Mouse (Mus musculus) heart, embryonic 11.5 days (tissue): Measurements from ENCODE around the gene Draxin. TPM values are rescaled to one million over a fixed set of nuclear protein-coding genes. Genes with fewer than 3 reads are reported as not detected.
A peak's percentile ranks its signal among the peaks of the same experiment; 100 is the strongest.
"Not testable (repeated sequence)": the region's sequence is repeated elsewhere in the genome, so short reads cannot be mapped to it uniquely, and the experiment has no call there.

Experiments used
- ATAC-seq: fragments of 200-750 bp; cut with Nextera tagmentation; replicated peaks from 2 replicates; pipeline ENCODE4 v1.8.0; 2017; ENCODE audit warnings: moderate library complexity; ENCODE audit not compliant: insufficient number of reproducible peaks, low FRiP score, low TSS enrichment
- H3K27ac ChIP-seq: fragments of 300-500 bp; sonication (generic); 2 replicates; pipeline ENCODE4 v1.5.1; 2014; ENCODE audit warnings: mild to moderate bottlenecking, low read depth, low read length
- H3K27me3 ChIP-seq: fragments of 300-500 bp; sonication (generic); 2 replicates; pipeline ENCODE4 v1.6.1; 2014; ENCODE audit warnings: mild to moderate bottlenecking, low read length, mixed read lengths; ENCODE audit not compliant: control insufficient read depth, insufficient read depth
- H3K36me3 ChIP-seq: fragments of 300-500 bp; sonication (generic); 2 replicates; pipeline ENCODE4 v1.6.1; 2014; ENCODE audit warnings: mild to moderate bottlenecking, low read length, moderate library complexity, mixed read lengths; ENCODE audit not compliant: control insufficient read depth, insufficient read depth
- H3K4me1 ChIP-seq: fragments of 300-500 bp; sonication (generic); 2 replicates; pipeline ENCODE4 v1.6.1; 2014; ENCODE audit warnings: low read length; ENCODE audit not compliant: control insufficient read depth, insufficient read depth
- H3K4me2 ChIP-seq: fragments of 300-500 bp; sonication (generic); 2 replicates; pipeline ENCODE4 v1.6.1; 2014; ENCODE audit warnings: mild to moderate bottlenecking, moderate library complexity
- H3K4me3 ChIP-seq: fragments of 300-500 bp; sonication (generic); 2 replicates; pipeline ENCODE4 v1.5.1; 2014; ENCODE audit warnings: low read depth, low read length
- H3K9ac ChIP-seq: fragments of 300-500 bp; sonication (generic); 2 replicates; pipeline ENCODE4 v1.6.1; 2014; ENCODE audit warnings: mild to moderate bottlenecking, low read depth, low read length, moderate library complexity
- H3K9me3 ChIP-seq: fragments of 300-500 bp; sonication (generic); replicated peaks from 2 replicates; pipeline ENCODE4 v1.6.1; 2016; ENCODE audit warnings: low read length; ENCODE audit not compliant: control insufficient read depth
- WGBS: fragments of 180-500 bp; shearing (Covaris S2); extraction: QIAGEN DNeasy Blood & Tissue Kit; methylation state at CpG from one replicate; pipeline ENCODE4 v1.1.7; 2014; ENCODE audit not compliant: insufficient replicate concordance; 5-methylcytosine and 5-hydroxymethylcytosine counted together
- polyA plus RNA-seq: library from polyadenylated mRNA; unstranded; fragments of >200 nt; fragmentation: Nextera tagmentation; extraction: Ambion mirVana; gene quantifications from 2 replicates; pipeline ENCODE4 v1.2.1, GENCODE M21; 2014

The Draxin gene
- polyA plus RNA-seq, 1 experiment from 2014 or later, result 0.16 TPM

- no peak overlapping the region for H3K27ac ChIP-seq
- no peak for ATAC-seq
- no peak overlapping the region for H3K4me2 ChIP-seq
- no peaks in the 10 kb centered on the region for H3K4me1 ChIP-seq
- 0 out of 2 replicates have a peak overlapping the region, but pooled peaks have one; percentile 11 for H3K9ac ChIP-seq
- WGBS, result 86% methylated on average over 4 of the region's 4 CpGs
- H3K27me3 ChIP-seq, result no peaks in the 10 kb centered on the region
- H3K4me3 ChIP-seq, result no peak overlapping the region
- H3K36me3 ChIP-seq, result peaks cover 35% of the 10 kb centered on the region
- H3K9me3 ChIP-seq, result no peaks in the 10 kb centered on the region
These were observed 73.7 kb downstream of the Draxin start for GRCm38 (mm10) chr4:148056801-148057200.

GRCm38 (mm10) chr4:148056246-148056645 lies 74.3 kb downstream of the Draxin start:
- H3K4me1 ChIP-seq, result no peaks in the 10 kb centered on the region
- H3K9me3 ChIP-seq, result no peaks in the 10 kb centered on the region
- H3K9ac ChIP-seq, result no peak overlapping the region
- H3K27me3 ChIP-seq, result no peaks in the 10 kb centered on the region
- H3K4me2 ChIP-seq, result no peak overlapping the region
- H3K4me3 ChIP-seq, result no peak overlapping the region
- WGBS, result 89% methylated on average over 7 of the region's 7 CpGs
- peaks cover 37% of the 10 kb centered on the region for H3K36me3 ChIP-seq
- no peak overlapping the region for H3K27ac ChIP-seq
- ATAC-seq, result no peak

DNA sequence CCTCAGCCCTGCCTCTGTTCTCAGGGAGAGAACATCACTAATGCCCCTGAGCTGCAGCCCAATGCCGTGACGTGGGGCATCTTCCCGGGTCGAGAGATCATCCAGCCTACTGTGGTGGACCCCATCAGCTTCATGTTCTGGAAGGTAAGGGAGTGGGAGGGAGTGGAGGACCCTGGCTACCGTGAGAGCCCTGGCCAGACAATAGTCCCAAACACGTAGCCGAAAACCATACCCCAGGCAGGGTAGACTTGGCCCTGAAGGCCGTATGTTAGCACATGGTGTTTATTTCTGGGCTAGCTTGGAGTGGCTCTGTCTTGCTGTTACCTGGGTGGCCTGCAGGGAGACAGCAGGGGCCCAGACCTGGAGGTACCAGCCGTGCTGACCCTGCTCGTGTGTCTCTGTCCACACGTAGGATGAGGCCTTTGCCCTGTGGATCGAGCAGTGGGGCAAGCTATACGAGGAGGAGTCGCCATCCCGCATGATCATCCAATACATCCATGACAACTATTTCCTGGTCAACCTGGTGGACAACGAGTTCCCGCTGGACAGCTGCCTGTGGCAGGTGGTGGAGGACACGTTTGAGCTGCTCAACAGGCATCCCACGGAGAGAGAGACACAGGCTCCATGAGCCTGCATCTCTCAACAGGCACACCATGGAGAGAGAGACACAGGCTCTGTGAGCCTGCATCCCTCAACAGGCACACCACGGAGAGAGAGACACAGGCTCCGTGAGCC lies 75.4 kb downstream of the Draxin start:
- 89% methylated on average over 21 of the region's 21 CpGs for WGBS
- Histone ChIP-seq H3K9me3 (no peaks in the 10 kb centered on the region), H3K4me3 (no peak overlapping the region), H3K27me3 (no peaks in the 10 kb centered on the region), H3K36me3 (peaks cover 40% of the 10 kb centered on the region), H3K4me1 (no peaks in the 10 kb centered on the region), H3K4me2 (no peak overlapping the region), H3K9ac (no peak overlapping the region), H3K27ac (no peak overlapping the region)
- no peak for ATAC-seq

- H3K9ac ChIP-seq, result no peak overlapping the region
These were observed 77.0 kb downstream of the Draxin start for GRCm38 (mm10) chr4:148053417-148053920.

GRCm38 (mm10) chr4:148052976-148053375 lies 77.5 kb downstream of the Draxin start:
- Histone ChIP-seq H3K36me3 (peaks cover 49% of the 10 kb centered on the region), H3K27me3 (no peaks in the 10 kb centered on the region), H3K4me3 (no peak overlapping the region), H3K4me2 (no peak overlapping the region), H3K9ac (no peak overlapping the region), H3K4me1 (no peaks in the 10 kb centered on the region), H3K27ac (no peak overlapping the region), H3K9me3 (no peaks in the 10 kb centered on the region)
- no peak for ATAC-seq
- WGBS, result 63% methylated on average over 2 of the region's 2 CpGs

More at GRCm38 (mm10) chr4:148053417-148053920, 77.0 kb downstream of the Draxin start:
- Histone ChIP-seq H3K4me2 (no peak overlapping the region), H3K27ac (no peak overlapping the region), H3K4me3 (no peak overlapping the region), H3K36me3 (peaks cover 44% of the 10 kb centered on the region), H3K9me3 (no peaks in the 10 kb centered on the region), H3K4me1 (no peaks in the 10 kb centered on the region), H3K27me3 (no peaks in the 10 kb centered on the region)
- WGBS, result 95% methylated on average over 12 of the region's 12 CpGs
- no peak for ATAC-seq

DNA sequence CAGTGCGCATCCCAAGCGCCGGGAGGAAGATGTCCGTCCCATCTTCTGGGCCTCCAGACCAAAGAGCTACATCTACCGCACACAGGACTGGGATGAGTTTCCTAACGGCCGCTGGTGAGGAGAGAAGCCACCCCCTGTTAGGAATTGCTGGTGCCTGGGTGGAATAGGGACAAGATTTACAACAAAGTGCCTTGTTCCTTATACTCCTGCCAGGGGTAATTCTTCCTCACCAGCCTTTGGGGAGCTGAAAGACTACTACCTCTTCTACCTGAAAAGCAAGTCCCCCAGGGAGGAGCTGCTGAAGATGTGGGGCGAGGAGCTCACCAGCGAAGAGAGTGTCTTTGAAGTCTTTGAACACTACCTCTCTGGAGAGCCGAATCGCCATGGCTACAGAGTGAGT lies 78.6 kb downstream of the Draxin start:
- H3K4me1 ChIP-seq, result no peaks in the 10 kb centered on the region; the same call in 1 of the 2 replicates
- no peaks in the 10 kb centered on the region for H3K27me3 ChIP-seq
- no peaks in the 10 kb centered on the region for H3K9me3 ChIP-seq
- no peak overlapping the region for H3K27ac ChIP-seq
- WGBS, result 90% methylated on average over 11 of the region's 11 CpGs
- H3K4me3 ChIP-seq, result no peak overlapping the region
- H3K36me3 ChIP-seq, result peaks cover 44% of the 10 kb centered on the region
- H3K9ac ChIP-seq, result no peak overlapping the region
- no peak for ATAC-seq
- no peak overlapping the region for H3K4me2 ChIP-seq

DNA sequence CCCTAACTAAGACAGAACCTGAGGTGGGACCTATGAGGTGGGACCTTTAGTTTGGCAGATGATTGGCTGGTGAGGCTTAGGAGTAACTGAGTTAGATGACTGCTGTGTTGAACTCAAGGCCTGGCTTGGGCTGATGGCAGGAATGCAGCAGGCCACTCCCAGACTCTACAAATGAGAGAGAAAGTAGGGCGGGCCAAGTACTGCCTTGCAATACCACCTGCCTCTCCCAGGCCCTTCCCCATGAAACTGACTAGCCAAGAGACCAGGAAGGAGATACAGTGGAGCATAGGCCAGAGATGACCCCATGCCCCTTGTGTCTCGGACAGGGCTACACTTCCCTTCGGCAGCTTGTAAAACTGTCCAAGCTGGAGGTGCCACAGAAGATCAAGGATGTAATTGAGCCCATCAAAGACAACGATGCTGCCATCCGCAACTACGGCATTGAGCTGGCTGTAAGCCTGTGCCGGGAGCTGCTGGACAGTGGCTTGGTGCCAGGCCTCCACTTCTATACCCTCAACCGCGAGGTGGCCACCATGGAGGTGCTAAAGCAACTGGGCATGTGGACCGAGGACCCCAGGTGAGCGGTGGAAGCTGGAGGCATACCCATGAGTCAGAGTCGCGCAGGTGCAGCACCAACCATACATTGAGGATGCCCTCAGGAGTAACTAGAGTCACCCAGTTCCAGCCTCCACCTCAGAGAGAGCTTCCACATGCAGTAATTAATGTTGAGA lies 79.3 kb downstream of the Draxin start:
- WGBS, result 92% methylated on average over 13 of the region's 13 CpGs
- H3K27me3 ChIP-seq, result no peaks in the 10 kb centered on the region
- no peak overlapping the region for H3K4me3 ChIP-seq
- no peak overlapping the region for H3K9ac ChIP-seq
- ATAC-seq, result no peak
- no peak overlapping the region for H3K4me2 ChIP-seq
- H3K4me1 ChIP-seq, result no peaks in the 10 kb centered on the region; the same call in 1 of the 2 replicates
- peaks cover 40% of the 10 kb centered on the region for H3K36me3 ChIP-seq
- H3K9me3 ChIP-seq, result no peaks in the 10 kb centered on the region
- no peak overlapping the region for H3K27ac ChIP-seq

DNA sequence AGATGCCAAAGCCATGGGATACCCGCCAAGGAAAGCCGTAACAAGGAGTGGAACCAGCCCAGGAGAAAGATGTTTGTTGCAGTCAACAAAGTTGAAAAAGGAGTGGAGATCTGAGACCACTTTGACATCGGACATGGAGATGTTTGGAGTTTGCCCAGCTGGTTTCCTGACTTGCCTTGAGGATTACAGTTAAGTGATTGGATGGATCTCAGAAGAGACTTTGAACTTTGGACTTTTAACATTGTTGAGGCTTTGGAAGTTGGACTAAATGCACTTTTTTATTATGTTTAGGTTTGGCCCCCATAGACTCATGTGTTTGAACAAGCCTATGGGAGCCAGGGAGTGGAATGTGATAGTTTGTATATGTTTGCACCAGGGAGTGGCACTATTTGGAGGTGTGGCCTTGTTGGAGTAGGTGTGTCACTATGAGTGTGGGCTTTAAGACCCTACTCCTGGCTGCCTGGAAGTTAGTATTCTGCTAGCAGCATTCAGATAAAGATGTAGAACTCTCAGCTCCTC lies 80.0 kb downstream of the Draxin start:
- not testable (repeated sequence) for H3K27ac ChIP-seq, H3K9ac ChIP-seq, H3K4me2 ChIP-seq, H3K9me3 ChIP-seq, H3K27me3 ChIP-seq, H3K4me1 ChIP-seq, ATAC-seq, H3K4me3 ChIP-seq
- WGBS, result 93% methylated on average over 3 of the region's 3 CpGs
- peaks cover 34% of the 10 kb centered on the region for H3K36me3 ChIP-seq
